Mouse (Mus musculus) CH12F3 (cell line): ENCODE results near the gene Hist2h3b.
"Not testable (repeated sequence)": the region's sequence is repeated elsewhere in the genome, so short reads cannot be mapped to it uniquely, and the experiment has no call there.

Experiments
- in situ Hi-C: fragments of 300-500 bp; cut with MboI; formaldehyde crosslinking; loops from 2 replicates; pipeline ENCODE4 v1.14.3; 2020; ENCODE audit warnings: low sequenced_read_pairs

The Hist2h3b gene

GRCm38 (mm10) chr3:96238954-96239793 lies 29.3 kb upstream of the Hist2h3b start, which contains the start of gene Hist2h3c2:
Gene Hist2h3c2, minus strand, starts transcription at chr3:96239127.
- in situ Hi-C loops, result not testable (repeated sequence)

GRCm38 (mm10) chr3:96239949-96240798 lies 28.3 kb upstream of the Hist2h3b start, which contains the start of gene Hist2h2aa2:
Gene Hist2h2aa2, minus strand, starts transcription at chr3:96240276.
- in situ Hi-C loops, result not testable (repeated sequence)

- in situ Hi-C loops, result no loop called here
Measured at GRCm38 (mm10) chr3:96240799-96241197, 27.7 kb upstream of the Hist2h3b start.

GRCm38 (mm10) chr3:96243921-96244572 lies 24.4 kb upstream of the Hist2h3b start:
- in situ Hi-C loops, result no loop called here

GRCm38 (mm10) chr3:96245003-96245886 lies 23.2 kb upstream of the Hist2h3b start, which contains the start of gene Hist2h2aa1:
Gene Hist2h2aa1, plus strand, starts transcription at chr3:96245497.
- in situ Hi-C loops, result not testable (repeated sequence)

- in situ Hi-C loops, result not testable (repeated sequence)
Measured at GRCm38 (mm10) chr3:96246018-96246417, 22.4 kb upstream of the Hist2h3b start.

- in situ Hi-C loops, result not testable (repeated sequence)
Measured at GRCm38 (mm10) chr3:96246427-96246856, 22.0 kb upstream of the Hist2h3b start, which contains the start of gene Hist2h3c1. Gene Hist2h3c1, plus strand, starts transcription at chr3:96246685.

- in situ Hi-C loops, result no loop called here
Measured at GRCm38 (mm10) chr3:96247356-96248140, 20.9 kb upstream of the Hist2h3b start.

- in situ Hi-C loops, result no loop called here
Measured at GRCm38 (mm10) chr3:96248141-96249033, 20.1 kb upstream of the Hist2h3b start.

- in situ Hi-C loops, result no loop called here
Measured at GRCm38 (mm10) chr3:96249034-96249345, 19.5 kb upstream of the Hist2h3b start.

GRCm38 (mm10) chr3:96250890-96251289 lies 17.6 kb upstream of the Hist2h3b start:
- in situ Hi-C loops, result no loop called here

- in situ Hi-C loops, result no loop called here
Measured at GRCm38 (mm10) chr3:96251787-96252186, 16.7 kb upstream of the Hist2h3b start.

GRCm38 (mm10) chr3:96254683-96255355 lies 13.6 kb upstream of the Hist2h3b start:
- in situ Hi-C loops, result no loop called here

GRCm38 (mm10) chr3:96255926-96256593 lies 12.4 kb upstream of the Hist2h3b start:
- in situ Hi-C loops, result no loop called here

GRCm38 (mm10) chr3:96257190-96257589 lies 11.3 kb upstream of the Hist2h3b start:
- in situ Hi-C loops, result no loop called here

GRCm38 (mm10) chr3:96260220-96260619 lies 8.2 kb upstream of the Hist2h3b start:
- in situ Hi-C loops, result no loop called here

- in situ Hi-C loops, result no loop called here
Measured at GRCm38 (mm10) chr3:96261623-96262022, 6.8 kb upstream of the Hist2h3b start.
